Mouse (Mus musculus) stomach, embryonic 14.5 days (tissue): ENCODE measurements around the gene Synpo2l. TPM values are rescaled to one million over a fixed set of nuclear protein-coding genes. Genes with fewer than 3 reads are reported as not detected.

Source experiments
- ATAC-seq: fragments of 200-750 bp; cut with Nextera tagmentation; 2 replicates; pipeline ENCODE4 v1.8.0; 2017; ENCODE audit warnings: low read depth, moderate TSS enrichment; ENCODE audit not compliant: insufficient number of reproducible peaks, insufficient read depth, low FRiP score
- H3K27ac ChIP-seq: fragments of 300-500 bp; sonication (generic); 2 replicates; pipeline ENCODE4 v1.5.1; 2014; ENCODE audit warnings: mild to moderate bottlenecking, low read length, moderate library complexity, mixed read lengths
- H3K27me3 ChIP-seq: fragments of 300-500 bp; sonication (generic); 2 replicates; pipeline ENCODE4 v1.6.1; 2014; ENCODE audit warnings: low read length, control low read depth, mixed read lengths; ENCODE audit not compliant: control insufficient read depth, insufficient read depth
- H3K36me3 ChIP-seq: fragments of 300-500 bp; sonication (generic); 2 replicates; pipeline ENCODE4 v1.6.1; 2014; ENCODE audit warnings: mild to moderate bottlenecking, control low read depth, low read length, moderate library complexity, mixed read lengths; ENCODE audit not compliant: control insufficient read depth, insufficient read depth
- H3K4me1 ChIP-seq: fragments of 300-500 bp; sonication (generic); 2 replicates; pipeline ENCODE4 v1.6.1; 2014; ENCODE audit warnings: low read length, control low read depth, mixed read lengths; ENCODE audit not compliant: control insufficient read depth, insufficient read depth
- H3K4me2 ChIP-seq: fragments of 300-500 bp; sonication (generic); replicated peaks from 2 replicates; pipeline ENCODE4 v1.6.1; 2014; ENCODE audit warnings: low read depth, low read length, control low read depth
- H3K4me3 ChIP-seq: fragments of 300-500 bp; sonication (generic); 2 replicates; pipeline ENCODE4 v1.5.1; 2014; ENCODE audit warnings: low read depth, low read length, control low read depth
- H3K9ac ChIP-seq: fragments of 300-500 bp; sonication (generic); replicated peaks from 2 replicates; pipeline ENCODE4 v1.6.1; 2014; ENCODE audit warnings: low read depth, mild to moderate bottlenecking, control low read depth, low read length, moderate library complexity, mixed read lengths
- H3K9me3 ChIP-seq: fragments of 300-500 bp; sonication (generic); 2 replicates; pipeline ENCODE4 v1.6.1; 2016; ENCODE audit warnings: low read depth, low read length, control low read depth; ENCODE audit not compliant: control insufficient read depth
- WGBS: fragments of 180-500 bp; shearing (Covaris S2); extraction: QIAGEN DNeasy Blood & Tissue Kit; methylation state at CpG from one replicate; pipeline ENCODE4 v1.1.7; 2014; 5-methylcytosine and 5-hydroxymethylcytosine counted together
- polyA plus RNA-seq: library from polyadenylated mRNA; unstranded; fragments of >200 nt; fragmentation: Nextera tagmentation; extraction: Ambion mirVana; gene quantifications from 2 replicates; pipeline ENCODE4 v1.2.1, GENCODE M21; 2014

Synpo2l gene
- polyA plus RNA-seq, 1 experiment from 2014 or later: 0.29 TPM

GRCm38 (mm10) chr14:20693589-20694101 lies 25.5 kb upstream of the Synpo2l start:
- Histone ChIP-seq H3K9me3 (no peaks in the 10 kb centered on the region), H3K36me3 (peaks cover 60% of the 10 kb centered on the region), H3K27me3 (no peaks in the 10 kb centered on the region), H3K4me2 (no peak overlapping the region), H3K4me1 (peaks cover 23% of the 10 kb centered on the region), H3K9ac (no peak overlapping the region), H3K4me3 (no peak overlapping the region), H3K27ac (no peak overlapping the region)
- no peak for ATAC-seq
- WGBS: 91% methylated on average over 10 of the region's 10 CpGs

- WGBS: 92% methylated on average over 6 of the region's 6 CpGs
- Histone ChIP-seq H3K27me3 (no peaks in the 10 kb centered on the region), H3K36me3 (peaks cover 74% of the 10 kb centered on the region), H3K4me1 (peaks cover 10% of the 10 kb centered on the region), H3K9ac (no peak overlapping the region), H3K4me3 (no peak overlapping the region), H3K9me3 (no peaks in the 10 kb centered on the region), H3K4me2 (no peak overlapping the region), H3K27ac (no peak overlapping the region)
- no peak for ATAC-seq
These were observed 23.6 kb upstream of the Synpo2l start for GRCm38 (mm10) chr14:20691772-20692171.

GRCm38 (mm10) chr14:20689009-20689408 lies 20.9 kb upstream of the Synpo2l start:
- Histone ChIP-seq H3K27ac (no peak overlapping the region), H3K4me1 (no peaks in the 10 kb centered on the region), H3K4me2 (no peak overlapping the region), H3K36me3 (peaks cover 95% of the 10 kb centered on the region), H3K27me3 (no peaks in the 10 kb centered on the region), H3K4me3 (no peak overlapping the region), H3K9me3 (no peaks in the 10 kb centered on the region), H3K9ac (no peak overlapping the region)
- WGBS: 77% methylated on average over 2 of the region's 2 CpGs
- no peak for ATAC-seq

GRCm38 (mm10) chr14:20686576-20686975 lies 18.4 kb upstream of the Synpo2l start:
- WGBS: 94% methylated on average over 3 of the region's 3 CpGs
- no peak overlapping the region for H3K4me2 ChIP-seq
- no peak overlapping the region for H3K4me3 ChIP-seq
- H3K27ac ChIP-seq: no peak overlapping the region
- peaks cover 95% of the 10 kb centered on the region for H3K36me3 ChIP-seq
- H3K9ac ChIP-seq: no peak overlapping the region
- H3K4me1 ChIP-seq: no peaks in the 10 kb centered on the region
- no peak for ATAC-seq
- H3K9me3 ChIP-seq: no peaks in the 10 kb centered on the region
- no peaks in the 10 kb centered on the region for H3K27me3 ChIP-seq

GRCm38 (mm10) chr14:20682498-20682897 lies 14.3 kb upstream of the Synpo2l start:
- no peak overlapping the region for H3K4me3 ChIP-seq
- H3K4me2 ChIP-seq: no peak overlapping the region
- no peak overlapping the region for H3K27ac ChIP-seq
- no peaks in the 10 kb centered on the region for H3K4me1 ChIP-seq
- no peaks in the 10 kb centered on the region for H3K27me3 ChIP-seq
- H3K36me3 ChIP-seq: peaks cover 96% of the 10 kb centered on the region
- no peaks in the 10 kb centered on the region for H3K9me3 ChIP-seq
- no peak overlapping the region for H3K9ac ChIP-seq
- WGBS: 77% methylated on average over 3 of the region's 3 CpGs
- no peak for ATAC-seq

- Histone ChIP-seq H3K36me3 (peaks cover 94% of the 10 kb centered on the region), H3K27me3 (no peaks in the 10 kb centered on the region), H3K27ac (no peak overlapping the region), H3K9me3 (no peaks in the 10 kb centered on the region), H3K4me1 (no peaks in the 10 kb centered on the region), H3K4me3 (no peak overlapping the region), H3K4me2 (no peak overlapping the region), H3K9ac (no peak overlapping the region)
- no peak for ATAC-seq
- WGBS: 77% methylated on average over 2 of the region's 2 CpGs
These were observed 13.6 kb upstream of the Synpo2l start for GRCm38 (mm10) chr14:20681742-20682141.

- no peak for ATAC-seq
- H3K4me3 ChIP-seq: no peak overlapping the region
- no peak overlapping the region for H3K27ac ChIP-seq
- no peak overlapping the region for H3K4me2 ChIP-seq
- H3K27me3 ChIP-seq: no peaks in the 10 kb centered on the region
- H3K9ac ChIP-seq: no peak overlapping the region
- H3K36me3 ChIP-seq: peaks cover 64% of the 10 kb centered on the region
- H3K9me3 ChIP-seq: no peaks in the 10 kb centered on the region
- peaks cover 8% of the 10 kb centered on the region; the same call in 1 of the 2 replicates for H3K4me1 ChIP-seq
- WGBS: 91% methylated on average over 4 of the region's 4 CpGs
These were observed 9.8 kb upstream of the Synpo2l start for GRCm38 (mm10) chr14:20677906-20678305.

- Histone ChIP-seq H3K4me1 (peaks cover 8% of the 10 kb centered on the region; the same call in 1 of the 2 replicates), H3K4me3 (peak within 1 kb of the TSS; percentile 73), H3K9me3 (no peaks in the 10 kb centered on the region), H3K27ac (peak within 1 kb of the TSS; percentile 97), H3K9ac (peak within 1 kb of the TSS; percentile 69), H3K4me2 (peak within 1 kb of the TSS; percentile 67), H3K27me3 (no peaks in the 10 kb centered on the region), H3K36me3 (peaks cover 29% of the 10 kb centered on the region)
- ATAC-seq: peak; percentile 96
- WGBS: 2% methylated on average over 43 of the region's 43 CpGs
These were observed 6.1 kb upstream of the Synpo2l start, which contains the start of gene Sec24c for GRCm38 (mm10) chr14:20674064-20674833. Gene Sec24c, plus strand, starts transcription at chr14:20674308.
